Mouse (Mus musculus): ENCODE measurements at regions not wholly inside any gene's neighbourhood (a gene's known extent, or its start where the extent isn't known, plus 50 kb on each side); places are given as distances from the start of the nearest gene placed in this dataset.

GRCm38 (mm10) chr6:50735825-50736224, 81.6 kb upstream of the Npvf start:
- Histone ChIP-seq H3K27me3 (ENCODE audit: control insufficient read depth, insufficient read depth, low read length) (no peaks in the 10 kb centered on the region), H3K4me1 (ENCODE audit: control insufficient read depth, insufficient read depth, insufficient read length) (no peaks in the 10 kb centered on the region), H3K4me3 (ENCODE audit: extremely low read depth, insufficient read depth, insufficient read length) (no peak overlapping the region), H3K36me3 (ENCODE audit: control insufficient read depth, insufficient read depth, low read length) (no peaks in the 10 kb centered on the region), H3K27ac (ENCODE audit: insufficient read depth, low read length) (no peak overlapping the region)
- TF ChIP-seq POLR2A (IDR thresholded peaks at IDR 0.05; ENCODE audit: low read depth, low read length) (no peak), CTCF (IDR thresholded peaks at IDR 0.05; ENCODE audit: extremely low read depth, insufficient read depth, insufficient read length, insufficient replicate concordance) (no peak)
- DNase-seq (ENCODE audit: low read depth in 1 of 2, low spot score in 2 of 2): no peak
- WGBS: 69% methylated on average over 2 of the region's 2 CpGs

DNA sequence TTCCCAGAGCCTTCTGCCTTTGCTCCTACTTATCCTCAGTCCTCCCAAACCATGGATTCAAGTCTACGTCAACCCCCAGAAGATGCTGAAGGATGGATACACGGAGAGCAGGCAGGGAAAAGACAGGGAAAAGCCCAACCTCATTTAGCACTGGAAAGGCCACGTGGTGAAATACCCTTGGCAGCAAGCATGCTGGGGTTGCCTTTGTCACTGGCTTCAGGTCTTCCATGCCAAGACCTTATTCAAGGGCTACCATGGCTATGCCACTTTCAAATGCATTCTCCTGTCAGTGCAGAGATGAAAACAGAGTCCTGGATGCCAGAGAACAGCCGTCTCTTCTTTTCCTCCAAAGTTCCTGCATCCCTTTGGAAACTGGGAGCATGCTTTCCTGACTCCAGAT, 87.8 kb upstream of the Npvf start:
- no peak for TF ChIP-seq CTCF (IDR thresholded peaks at IDR 0.05; ENCODE audit: extremely low read depth, insufficient read depth, insufficient read length, insufficient replicate concordance)
- H3K4me3 ChIP-seq (ENCODE audit: extremely low read depth, insufficient read depth, insufficient read length): no peak overlapping the region
- WGBS: 80% methylated on average over 4 of the region's 4 CpGs
- H3K36me3 ChIP-seq (ENCODE audit: control insufficient read depth, insufficient read depth, low read length): no peaks in the 10 kb centered on the region
- H3K27ac ChIP-seq (ENCODE audit: insufficient read depth, low read length): no peak overlapping the region
- no peaks in the 10 kb centered on the region for H3K4me1 ChIP-seq (ENCODE audit: control insufficient read depth, insufficient read depth, insufficient read length)
- DNase-seq (ENCODE audit: low read depth in 1 of 2, low spot score in 2 of 2): no peak
- H3K27me3 ChIP-seq (ENCODE audit: control insufficient read depth, insufficient read depth, low read length): 0 out of 2 replicates have a peak, but pooled peaks cover 1% of the 10 kb centered on the region

DNA sequence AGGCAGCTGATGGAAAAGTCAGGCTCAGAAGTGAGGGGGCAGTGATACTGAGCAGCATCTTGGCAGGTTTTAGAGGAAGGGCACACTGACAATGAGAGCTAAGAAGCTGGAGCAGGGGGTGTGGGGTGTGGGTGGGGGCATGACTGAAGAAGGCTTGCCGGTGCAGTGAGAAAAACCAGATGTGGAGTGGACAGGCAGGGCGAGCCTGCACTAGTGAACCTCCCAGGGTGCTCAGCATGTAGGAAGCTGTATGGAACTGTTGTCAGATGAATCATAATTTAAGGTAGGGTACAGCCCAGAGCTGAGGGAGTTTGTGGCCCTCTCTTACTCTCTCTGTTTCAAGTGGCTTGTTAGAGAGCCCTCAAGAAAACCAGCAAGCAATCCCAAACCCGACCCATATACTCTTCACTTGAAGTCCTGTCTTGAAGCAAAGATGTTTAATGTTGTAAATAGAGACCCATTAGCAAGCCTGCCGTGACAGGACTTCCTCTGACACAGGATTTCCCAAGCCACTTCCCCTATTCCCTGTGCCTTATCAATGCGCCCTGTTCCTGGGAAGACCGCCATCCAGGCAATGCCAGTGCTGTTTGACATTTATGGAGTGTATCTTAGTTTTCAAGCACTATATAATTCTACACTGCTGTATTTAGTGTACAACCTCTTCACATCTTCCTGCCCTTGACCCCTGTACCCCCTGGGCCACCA, 90.4 kb upstream of the Npvf start:
- Histone ChIP-seq H3K36me3 (ENCODE audit: control insufficient read depth, insufficient read depth, low read length) (no peaks in the 10 kb centered on the region), H3K4me3 (ENCODE audit: extremely low read depth, insufficient read depth, insufficient read length) (no peak overlapping the region), H3K27me3 (ENCODE audit: control insufficient read depth, insufficient read depth, low read length) (0 out of 2 replicates have a peak, but pooled peaks cover 1% of the 10 kb centered on the region), H3K4me1 (ENCODE audit: control insufficient read depth, insufficient read depth, insufficient read length) (no peaks in the 10 kb centered on the region), H3K27ac (ENCODE audit: insufficient read depth, low read length) (no peak overlapping the region)
- 68% methylated on average over 6 of the region's 6 CpGs for WGBS
- no peak for DNase-seq (ENCODE audit: low read depth in 1 of 2, low spot score in 2 of 2)
- TF ChIP-seq POLR2A (IDR thresholded peaks at IDR 0.05; ENCODE audit: low read depth, low read length) (no peak), CTCF (IDR thresholded peaks at IDR 0.05; ENCODE audit: extremely low read depth, insufficient read depth, insufficient read length, insufficient replicate concordance) (no peak)

DNA sequence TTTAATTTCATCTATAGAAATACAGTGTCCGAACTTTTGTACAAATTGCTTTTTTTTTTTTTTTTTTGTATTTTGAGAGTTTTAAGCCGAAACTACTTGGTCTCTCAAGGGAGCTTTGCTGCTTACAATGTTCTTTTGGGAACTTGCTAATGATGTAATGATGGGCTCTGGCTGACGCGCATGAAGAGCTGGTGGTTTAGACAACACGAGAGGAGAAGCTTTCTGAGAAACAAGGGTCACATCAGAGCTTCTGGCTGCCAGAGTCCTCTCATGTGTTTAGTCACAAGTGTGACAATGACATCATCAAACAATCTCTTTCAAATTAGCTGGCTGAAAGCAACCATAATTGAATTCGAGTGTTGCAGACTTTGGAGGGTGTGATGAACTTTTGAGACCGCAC, 98.9 kb upstream of the Npvf start:
- no peak overlapping the region for H3K4me3 ChIP-seq (ENCODE audit: extremely low read depth, insufficient read depth, insufficient read length)
- 88% methylated on average over 7 of the region's 7 CpGs for WGBS
- no peak overlapping the region for H3K27ac ChIP-seq (ENCODE audit: insufficient read depth, low read length)
- H3K36me3 ChIP-seq (ENCODE audit: control insufficient read depth, insufficient read depth, low read length): no peaks in the 10 kb centered on the region
- DNase-seq (ENCODE audit: low read depth in 1 of 2, low spot score in 2 of 2): no peak
- TF ChIP-seq CTCF (IDR thresholded peaks at IDR 0.05; ENCODE audit: extremely low read depth, insufficient read depth, insufficient read length, insufficient replicate concordance) (no peak), POLR2A (IDR thresholded peaks at IDR 0.05; ENCODE audit: low read depth, low read length) (no peak)
- H3K27me3 ChIP-seq (ENCODE audit: control insufficient read depth, insufficient read depth, low read length): no peaks in the 10 kb centered on the region
- no peaks in the 10 kb centered on the region for H3K4me1 ChIP-seq (ENCODE audit: control insufficient read depth, insufficient read depth, insufficient read length)

DNA sequence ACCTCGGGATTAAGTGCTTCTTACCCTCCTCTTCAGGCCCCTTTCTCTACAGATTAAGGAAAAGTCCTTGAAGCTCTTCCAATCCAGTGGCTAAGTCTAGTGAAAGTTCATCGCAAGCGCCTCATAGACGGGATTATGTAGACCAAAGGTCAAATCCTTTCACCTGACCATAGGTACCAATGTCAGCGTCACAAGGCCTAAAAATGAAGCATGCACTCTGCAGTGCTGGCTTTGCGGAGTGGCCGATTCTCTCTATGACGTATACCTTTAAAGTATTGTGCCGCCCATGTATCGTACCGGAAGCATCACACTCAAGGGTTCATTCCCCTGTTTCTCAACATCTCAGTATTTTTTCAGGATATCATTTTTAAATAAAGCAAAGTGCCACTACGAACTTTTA, 100.5 kb upstream of the Npvf start:
- H3K4me3 ChIP-seq (ENCODE audit: extremely low read depth, insufficient read depth, insufficient read length): no peak overlapping the region
- H3K36me3 ChIP-seq (ENCODE audit: control insufficient read depth, insufficient read depth, low read length): no peaks in the 10 kb centered on the region
- whole genome bisulfite sequencing: 86% methylated on average over 12 of the region's 12 CpGs
- DNase-seq (ENCODE audit: low read depth in 1 of 2, low spot score in 2 of 2): no peak
- H3K27ac ChIP-seq (ENCODE audit: insufficient read depth, low read length): no peak overlapping the region
- TF ChIP-seq CTCF (IDR thresholded peaks at IDR 0.05; ENCODE audit: extremely low read depth, insufficient read depth, insufficient read length, insufficient replicate concordance) (no peak), POLR2A (IDR thresholded peaks at IDR 0.05; ENCODE audit: low read depth, low read length) (no peak)
- H3K27me3 ChIP-seq (ENCODE audit: control insufficient read depth, insufficient read depth, low read length): no peaks in the 10 kb centered on the region
- H3K4me1 ChIP-seq (ENCODE audit: control insufficient read depth, insufficient read depth, insufficient read length): no peaks in the 10 kb centered on the region

DNA sequence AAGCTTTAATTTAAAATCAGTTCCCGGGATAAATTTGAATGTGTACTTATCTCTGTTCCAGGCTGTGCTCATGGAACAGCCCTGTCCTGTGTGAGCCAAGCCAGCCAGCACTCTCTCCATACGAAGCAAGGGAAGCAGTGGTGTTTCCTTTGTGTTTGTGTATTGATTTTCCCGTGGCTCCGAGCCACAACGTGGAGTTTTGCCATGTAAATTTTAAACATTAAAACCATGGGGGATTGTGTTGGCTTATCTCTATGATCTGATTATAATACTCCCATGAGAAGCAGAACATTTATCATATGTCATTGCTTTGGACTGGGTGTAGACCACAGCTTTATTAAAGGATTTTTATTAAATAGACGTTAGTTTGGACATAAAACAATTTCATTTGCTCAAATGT, 106.1 kb upstream of the Npvf start:
- Histone ChIP-seq H3K4me3 (ENCODE audit: extremely low read depth, insufficient read depth, insufficient read length) (no peak overlapping the region), H3K27ac (ENCODE audit: insufficient read depth, low read length) (no peak overlapping the region), H3K4me1 (ENCODE audit: control insufficient read depth, insufficient read depth, insufficient read length) (no peaks in the 10 kb centered on the region), H3K36me3 (ENCODE audit: control insufficient read depth, insufficient read depth, low read length) (no peaks in the 10 kb centered on the region), H3K27me3 (ENCODE audit: control insufficient read depth, insufficient read depth, low read length) (no peaks in the 10 kb centered on the region)
- no peak for TF ChIP-seq POLR2A (IDR thresholded peaks at IDR 0.05; ENCODE audit: low read depth, low read length)
- TF ChIP-seq CTCF (IDR thresholded peaks at IDR 0.05; ENCODE audit: extremely low read depth, insufficient read depth, insufficient read length, insufficient replicate concordance): no peak
- WGBS: 80% methylated on average over 6 of the region's 6 CpGs
- DNase-seq (ENCODE audit: low read depth in 1 of 2, low spot score in 2 of 2): no peak

GRCm38 (mm10) chr6:50763121-50763520, 108.9 kb upstream of the Npvf start:
- no peak for TF ChIP-seq POLR2A (IDR thresholded peaks at IDR 0.05; ENCODE audit: low read depth, low read length)
- no peak for TF ChIP-seq CTCF (IDR thresholded peaks at IDR 0.05; ENCODE audit: extremely low read depth, insufficient read depth, insufficient read length, insufficient replicate concordance)
- H3K4me3 ChIP-seq (ENCODE audit: extremely low read depth, insufficient read depth, insufficient read length): no peak overlapping the region
- no peaks in the 10 kb centered on the region for H3K36me3 ChIP-seq (ENCODE audit: control insufficient read depth, insufficient read depth, low read length)
- WGBS: 80% methylated on average over 4 of the region's 4 CpGs
- no peaks in the 10 kb centered on the region for H3K27me3 ChIP-seq (ENCODE audit: control insufficient read depth, insufficient read depth, low read length)
- no peak overlapping the region for H3K27ac ChIP-seq (ENCODE audit: insufficient read depth, low read length)
- DNase-seq (ENCODE audit: low read depth in 1 of 2, low spot score in 2 of 2): no peak
- no peaks in the 10 kb centered on the region for H3K4me1 ChIP-seq (ENCODE audit: control insufficient read depth, insufficient read depth, insufficient read length)
